Mouse (Mus musculus): ENCODE measurements around the gene Cep70.

Gene Cep70

DNA sequence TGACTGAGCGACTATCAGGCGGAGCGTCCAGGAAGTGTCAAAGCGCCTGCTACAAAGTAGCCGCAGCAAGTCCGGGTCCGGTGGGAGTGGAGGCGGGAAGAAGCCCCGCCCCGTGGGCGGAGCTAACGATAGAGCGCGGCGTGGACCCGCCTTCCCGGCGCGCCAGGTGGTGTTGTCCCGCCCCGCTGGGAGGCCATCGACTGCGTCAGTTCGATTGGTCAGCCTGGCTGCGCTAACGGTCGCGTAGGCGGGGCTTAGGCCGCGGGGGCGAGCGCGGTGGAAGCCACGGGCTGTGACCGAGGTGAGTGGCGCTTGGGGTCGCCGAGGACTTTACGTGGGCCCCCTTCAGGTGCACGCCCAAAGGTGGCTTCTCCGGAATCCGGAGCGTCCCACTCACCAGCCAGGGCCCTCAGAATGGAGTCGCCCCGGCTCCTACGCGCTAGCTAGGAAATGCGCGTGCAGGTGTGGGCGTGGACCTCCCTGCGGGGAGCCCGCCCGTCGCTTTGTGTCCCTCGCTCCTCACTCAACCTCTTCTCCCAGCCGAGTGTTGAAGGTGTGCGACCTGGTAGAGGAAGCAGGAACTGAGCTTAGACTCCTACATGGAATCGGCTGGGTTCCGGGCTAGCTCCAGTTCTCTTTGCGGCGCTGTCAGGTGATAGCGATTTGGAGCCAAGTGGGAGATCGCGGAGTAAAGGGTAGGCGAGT lies at the start of gene Cep70:
Gene Cep70, plus strand, starts transcription at position 178 of the 705 bp plus-strand sequence.
- DNase-seq, result peak; percentile 97

- DNase-seq, result no peak
Measured at GRCm38 (mm10) chr9:99212643-99213042, 30.5 kb upstream of the Cep70 start.

DNA sequence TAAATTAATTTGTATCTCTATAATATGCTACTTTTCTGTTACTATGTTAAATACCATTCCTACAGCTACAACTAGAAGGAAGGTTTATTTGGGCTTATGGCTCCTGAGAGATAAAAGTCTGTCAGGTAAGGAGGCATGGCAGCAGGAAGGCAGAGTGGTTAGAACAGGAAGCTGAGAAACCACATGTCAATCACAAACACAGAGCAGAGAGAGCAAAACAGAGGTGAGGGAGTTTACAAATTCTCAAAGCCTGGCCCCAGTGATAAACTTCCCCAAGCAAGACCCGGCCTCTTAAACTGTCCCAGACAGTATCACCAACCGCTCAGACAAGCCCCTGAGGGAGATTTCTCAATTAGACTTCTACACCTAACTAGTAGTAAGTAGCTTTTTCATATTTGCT lies 27.0 kb upstream of the Cep70 start:
- DNase-seq, result no peak

DNA sequence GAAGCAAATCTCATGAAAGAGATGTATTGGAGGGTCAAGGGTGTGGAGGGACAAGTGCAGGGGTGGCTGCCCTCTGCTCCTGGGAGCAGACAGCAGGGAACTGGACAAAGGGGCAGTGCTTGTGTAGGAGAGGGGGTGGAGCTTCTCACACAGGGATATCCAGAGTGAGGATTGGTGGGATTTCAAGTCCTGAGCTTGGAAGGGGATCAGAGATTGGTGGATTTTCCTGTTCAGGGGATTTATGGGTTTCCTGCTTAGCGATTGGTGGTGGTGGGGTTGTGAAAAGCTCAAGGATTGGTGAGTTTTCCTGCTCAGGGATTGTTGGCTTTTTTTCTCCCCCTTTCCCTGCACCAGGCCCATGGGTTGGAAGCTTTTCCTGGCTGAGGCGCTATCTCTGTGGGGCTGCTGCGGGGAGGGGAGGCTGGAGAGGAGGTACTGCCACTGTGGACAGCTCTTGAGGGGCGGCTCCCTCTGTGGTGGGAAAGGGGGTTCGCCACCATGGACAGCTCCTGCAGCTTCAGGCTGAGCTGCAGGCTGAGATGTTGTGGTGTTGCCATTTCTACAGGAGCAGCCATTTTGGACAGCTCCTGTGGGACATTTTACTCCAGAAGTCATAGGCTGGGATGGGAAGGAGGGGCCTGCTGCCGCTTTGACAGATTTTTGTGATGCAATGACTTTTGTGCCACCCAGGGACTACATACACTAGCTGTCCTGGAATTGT lies 25.0 kb upstream of the Cep70 start:
- peak in 1 of 2 experiments; percentile 4 for DNase-seq

DNA sequence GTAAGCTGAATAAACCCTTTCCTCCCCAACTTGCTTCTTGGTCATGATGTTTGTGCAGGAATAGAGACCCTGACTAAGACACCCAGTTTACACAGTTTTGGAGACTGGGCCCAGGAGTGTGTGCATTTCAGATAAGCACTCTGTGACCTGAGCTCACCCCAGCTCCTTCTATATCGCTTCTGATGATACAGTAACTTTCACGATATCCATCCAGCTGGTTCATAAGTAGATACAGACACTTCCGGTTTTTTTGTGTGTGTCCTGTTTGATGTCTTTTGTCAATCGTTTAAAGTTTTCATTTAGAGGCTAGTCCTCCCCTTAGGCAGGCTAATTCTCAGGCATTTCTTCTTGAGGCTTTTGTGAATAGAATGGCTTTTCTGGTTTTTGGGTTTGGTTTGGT lies 21.5 kb upstream of the Cep70 start:
- DNase-seq, result no peak

- DNase-seq, result no peak
Measured at GRCm38 (mm10) chr9:99224583-99224982, 18.6 kb upstream of the Cep70 start.

- peak in 1 of 2 experiments; percentile 11 for DNase-seq
Measured at GRCm38 (mm10) chr9:99229450-99229849, 13.7 kb upstream of the Cep70 start.

GRCm38 (mm10) chr9:99237139-99237538 lies 6.0 kb upstream of the Cep70 start, which contains the start of gene Faiml:
Gene Faiml, minus strand, starts transcription at chr9:99237239.
- DNase-seq, result no peak

GRCm38 (mm10) chr9:99238276-99238675 lies 4.9 kb upstream of the Cep70 start:
- DNase-seq, result no peak

- no peak for DNase-seq
Measured at GRCm38 (mm10) chr9:99239256-99239655, 3.9 kb upstream of the Cep70 start.

DNA sequence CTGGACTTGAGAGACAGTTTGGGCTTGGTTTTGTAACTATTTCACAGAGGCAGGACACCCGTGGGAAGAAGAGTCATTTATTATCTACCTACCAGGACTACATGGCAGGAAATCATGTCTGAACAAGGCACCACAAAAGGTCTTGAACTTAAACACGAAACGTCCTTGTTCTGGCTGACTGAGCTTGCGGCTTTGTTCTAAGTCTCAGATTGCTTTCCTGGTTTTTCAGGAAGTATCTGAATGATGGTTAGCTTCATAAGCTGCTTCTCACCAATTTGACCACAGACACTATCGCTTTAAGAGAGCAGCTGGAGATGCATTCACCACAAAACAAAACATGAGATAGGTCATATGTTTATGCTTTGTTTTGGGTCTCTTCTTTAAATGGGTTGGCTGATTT lies 2.6 kb upstream of the Cep70 start:
- DNase-seq, result no peak

DNA sequence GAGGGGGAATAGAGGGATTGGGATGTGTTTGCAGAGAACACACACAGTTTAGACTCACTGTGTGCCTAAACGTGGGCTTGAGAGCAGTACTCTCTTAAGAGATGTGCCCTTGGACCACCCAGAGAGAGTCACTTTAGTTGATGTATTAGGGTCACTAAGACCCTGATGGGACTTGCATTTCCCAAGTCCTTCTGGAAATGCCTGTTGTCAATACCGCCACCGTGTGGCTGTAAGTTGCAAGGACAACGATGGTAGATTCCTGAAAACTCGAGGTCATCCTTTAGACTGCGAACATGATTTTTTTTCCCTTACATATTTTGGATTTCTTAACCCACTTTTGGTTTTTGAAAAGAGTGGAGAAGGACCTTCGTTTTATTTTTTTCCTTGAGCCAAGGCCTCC lies 1.1 kb upstream of the Cep70 start:
- DNase-seq, result peak; percentile 42 to 54

GRCm38 (mm10) chr9:99242533-99243189 lies 506 bp upstream of the Cep70 start:
- DNase-seq, result no peak

DNA sequence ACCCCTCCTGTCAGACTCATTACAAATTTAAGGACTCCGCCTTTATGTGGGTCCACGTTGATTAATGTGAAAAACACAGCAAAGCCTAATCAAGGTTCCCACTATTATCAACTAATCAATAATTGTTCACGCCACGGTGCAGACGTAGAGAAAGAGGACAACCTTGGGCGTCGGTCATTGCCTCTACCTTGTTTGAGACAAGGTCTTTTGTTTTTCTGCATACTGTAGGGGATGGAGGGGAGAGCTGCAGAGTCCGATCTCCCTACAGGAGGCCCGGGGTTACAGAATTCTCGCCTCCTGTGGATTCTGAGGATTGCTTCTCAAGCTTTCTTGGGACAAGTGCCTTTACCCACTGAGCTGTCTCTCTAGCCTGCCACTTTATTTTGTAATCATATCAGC lies 727 bp downstream of the Cep70 start:
- no peak for DNase-seq

DNA sequence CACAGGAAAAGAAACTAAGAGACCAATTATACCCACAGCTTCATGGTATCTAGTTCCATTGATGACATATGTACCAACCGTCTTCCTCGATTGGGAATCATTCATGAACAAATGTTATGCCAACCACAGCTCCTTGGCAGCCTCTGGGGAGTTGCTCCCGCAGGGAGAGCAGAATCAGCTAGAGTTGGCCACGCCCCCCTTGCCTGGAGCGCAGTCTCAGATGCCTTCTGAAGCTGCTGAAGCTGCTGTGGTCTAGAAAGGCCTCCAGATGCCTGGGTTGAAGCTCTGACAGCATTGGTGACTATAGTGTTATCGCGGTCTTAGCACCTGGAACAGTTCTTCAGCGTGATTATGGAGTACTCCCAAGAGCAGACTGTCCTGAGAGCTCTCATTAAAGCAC lies 5.1 kb downstream of the Cep70 start:
- peak; percentile 24 to 29 for DNase-seq

- no peak for DNase-seq
Measured at GRCm38 (mm10) chr9:99248906-99249305, 5.7 kb downstream of the Cep70 start.

- DNase-seq, result peak; percentile 27 to 61
Measured at GRCm38 (mm10) chr9:99253861-99254260, 10.7 kb downstream of the Cep70 start.

GRCm38 (mm10) chr9:99256206-99256605 lies 13.0 kb downstream of the Cep70 start:
- no peak for DNase-seq

GRCm38 (mm10) chr9:99256821-99257220 lies 13.7 kb downstream of the Cep70 start:
- DNase-seq, result no peak

DNA sequence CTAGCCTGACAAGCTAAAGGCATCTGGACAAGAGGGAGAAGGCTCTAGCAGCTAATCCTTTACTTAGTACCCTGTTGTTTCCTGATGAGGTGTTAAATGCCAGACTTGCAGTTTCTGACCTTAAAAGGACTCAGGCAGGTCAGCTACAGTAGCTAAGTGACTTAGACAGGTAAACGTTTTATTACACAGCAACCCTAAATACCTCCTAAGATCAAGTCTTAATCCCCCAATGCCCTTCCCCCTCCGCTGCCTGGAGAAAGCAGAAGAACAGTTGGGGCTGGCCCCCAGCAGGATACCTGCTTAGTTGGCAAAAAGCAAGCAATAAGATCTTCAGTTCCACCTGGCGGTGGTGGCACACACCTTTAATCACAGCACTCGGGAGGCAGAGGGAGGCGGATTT lies 15.7 kb downstream of the Cep70 start:
- no peak for DNase-seq

GRCm38 (mm10) chr9:99304296-99304695 lies 61.1 kb downstream of the Cep70 start:
- peak; percentile 28 to 52 for DNase-seq

GRCm38 (mm10) chr9:99306226-99306625 lies 63.1 kb downstream of the Cep70 start:
- DNase-seq, result peak; percentile 58 to 79

- DNase-seq, result no peak
Measured at GRCm38 (mm10) chr9:99319343-99319951, 76.3 kb downstream of the Cep70 start.
